8 mouse cellular contexts compared by ENCODE assay signal in the genomic region with DNA sequence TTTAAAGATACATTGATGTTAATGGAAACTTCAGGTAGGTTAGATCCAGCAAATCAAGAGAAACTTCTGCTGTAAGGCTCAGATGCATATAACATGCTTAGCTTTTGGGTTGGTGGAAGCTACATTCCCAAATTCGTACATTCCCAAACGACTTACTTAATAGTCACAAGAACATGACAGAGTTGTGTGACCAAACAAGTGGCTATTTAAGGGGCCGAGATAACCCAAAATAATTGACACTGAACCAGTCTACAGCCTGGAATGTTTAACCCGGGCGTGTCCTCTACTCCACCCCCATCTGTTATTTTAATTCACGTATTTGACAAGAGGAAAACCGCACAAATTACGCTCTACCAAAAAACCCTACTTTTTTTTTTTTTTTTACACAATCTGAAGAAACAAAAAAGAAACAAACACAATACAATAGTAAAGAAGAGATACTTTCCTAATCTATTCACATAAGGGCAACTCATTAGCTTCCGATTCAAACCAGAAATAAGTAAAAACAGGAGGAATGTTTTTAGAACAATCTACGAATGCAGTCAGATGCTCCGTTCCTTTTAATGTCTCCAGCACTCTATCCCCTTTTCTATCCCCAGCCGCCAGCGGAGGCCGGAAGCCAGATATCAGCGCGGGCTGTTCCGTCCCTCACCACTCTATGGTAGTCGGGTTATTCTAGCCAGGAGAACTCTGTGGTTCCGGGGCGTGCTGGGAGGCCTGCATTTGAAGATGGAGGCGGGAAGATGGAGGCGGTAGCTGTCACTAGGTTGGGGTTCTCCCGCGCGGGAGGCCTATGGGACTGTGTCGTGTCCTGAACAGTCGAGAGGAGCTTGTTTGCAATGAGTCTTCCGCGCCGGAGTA. TPM values are rescaled to one million over a fixed set of nuclear protein-coding genes. Genes with fewer than 3 reads are reported as not detected.
DNase-seq lines count a peak whose midpoint lies in the region; ATAC-seq and TF ChIP-seq lines count a peak whose summit lies in the region.

TSS of gene Polq (plus strand) at position 726 of the 861 bp plus-strand sequence.

- H3K9me3 ChIP-seq in E14TG2a.4 (ENCODE audit: low read length): no peaks in the 10 kb centered on the region
- H3K9me3 ChIP-seq in forebrain, embryonic 12.5 days: no peaks in the 10 kb centered on the region
- H3K9me3 ChIP-seq in heart, postnatal 0 days (replicated peaks; ENCODE audit: control insufficient read depth, low read length): no peaks in the 10 kb centered on the region
- H3K9me3 ChIP-seq in liver, embryonic 16.5 days (replicated peaks; ENCODE audit: control insufficient read depth, low read length): no peaks in the 10 kb centered on the region
- H3K9me3 ChIP-seq in neural tube, embryonic 13.5 days: no peaks in the 10 kb centered on the region

- no peak within 1 kb of the TSS for H3K27ac ChIP-seq in forebrain, embryonic 12.5 days
- peak within 1 kb of the TSS; percentile 89 for H3K27ac ChIP-seq in heart, postnatal 0 days (ENCODE audit: low read depth)
- peak within 1 kb of the TSS; percentile 53 for H3K27ac ChIP-seq in liver, embryonic 16.5 days (ENCODE audit: low read length)
- H3K27ac ChIP-seq in neural tube, embryonic 13.5 days (replicated peaks): no peak within 1 kb of the TSS
- H3K27ac ChIP-seq in testis, adult 2 months (ENCODE audit: control insufficient read depth, insufficient read depth, low read depth, low read length): peak within 1 kb of the TSS; percentile 47; the same call in 1 of the 2 replicates

- H3K9ac ChIP-seq in forebrain, embryonic 12.5 days: peak within 1 kb of the TSS; percentile 80
- H3K9ac ChIP-seq in heart, postnatal 0 days (replicated peaks; ENCODE audit: low read depth, low read length): peak within 1 kb of the TSS; percentile 65
- peak within 1 kb of the TSS; percentile 90 for H3K9ac ChIP-seq in liver, embryonic 16.5 days (ENCODE audit: low read depth, low read length)
- peak within 1 kb of the TSS; percentile 66 for H3K9ac ChIP-seq in neural tube, embryonic 13.5 days

- peak within 1 kb of the TSS; percentile 88 for H3K4me2 ChIP-seq in forebrain, embryonic 12.5 days
- peak within 1 kb of the TSS; percentile 97 for H3K4me2 ChIP-seq in heart, postnatal 0 days (ENCODE audit: low read depth, low read length)
- peak within 1 kb of the TSS; percentile 76 for H3K4me2 ChIP-seq in liver, embryonic 16.5 days (ENCODE audit: low read depth, low read length)
- peak within 1 kb of the TSS; percentile 84 for H3K4me2 ChIP-seq in neural tube, embryonic 13.5 days

- TF ChIP-seq CTCF in E14TG2a.4 (conservative IDR thresholded peaks at IDR 0.05; ENCODE audit: low read length): no peak
- 0 out of 2 replicates have a peak, but pooled peaks have one; percentile 1 for TF ChIP-seq CTCF in heart, postnatal 0 days (IDR thresholded peaks at IDR 0.05; ENCODE audit: low read depth)
- TF ChIP-seq CTCF in testis, adult 2 months (IDR thresholded peaks at IDR 0.05; ENCODE audit: control insufficient read depth, insufficient read depth, insufficient replicate concordance, low read depth, low read length): no peak

- peak within 1 kb of the TSS; percentile 99 for H3K4me3 ChIP-seq in E14TG2a.4 (replicated peaks; ENCODE audit: low read length)
- peak within 1 kb of the TSS; percentile 76 for H3K4me3 ChIP-seq in forebrain, embryonic 12.5 days (replicated peaks)
- H3K4me3 ChIP-seq in heart, postnatal 0 days (ENCODE audit: low read depth, low read length): peak within 1 kb of the TSS; percentile 85
- peak within 1 kb of the TSS; percentile 96 for H3K4me3 ChIP-seq in liver, embryonic 16.5 days (ENCODE audit: low read depth, low read length)
- H3K4me3 ChIP-seq in neural tube, embryonic 13.5 days: peak within 1 kb of the TSS; percentile 76
- H3K4me3 ChIP-seq in testis, adult 2 months (ENCODE audit: control insufficient read depth, low read depth, low read length): peak within 1 kb of the TSS; percentile 96

- 6% methylated on average over 30 of the region's 30 CpGs for WGBS in forebrain, embryonic 12.5 days
- whole genome bisulfite sequencing in heart, postnatal 0 days: 2% methylated on average over 30 of the region's 30 CpGs
- 1% methylated on average over 30 of the region's 30 CpGs for WGBS in liver, embryonic 16.5 days (ENCODE audit: insufficient replicate concordance)
- 5% methylated on average over 30 of the region's 30 CpGs for WGBS in neural tube, embryonic 13.5 days

- no peaks in the 10 kb centered on the region; the same call in 1 of the 2 replicates for H3K27me3 ChIP-seq in E14TG2a.4 (ENCODE audit: insufficient read depth, low read length)
- H3K27me3 ChIP-seq in forebrain, embryonic 12.5 days: no peaks in the 10 kb centered on the region
- no peaks in the 10 kb centered on the region for H3K27me3 ChIP-seq in heart, postnatal 0 days (ENCODE audit: control insufficient read depth, insufficient read depth, low read length)
- no peaks in the 10 kb centered on the region for H3K27me3 ChIP-seq in liver, embryonic 16.5 days (ENCODE audit: control insufficient read depth, insufficient read depth, low read depth, low read length)
- no peaks in the 10 kb centered on the region for H3K27me3 ChIP-seq in neural tube, embryonic 13.5 days
- H3K27me3 ChIP-seq in testis, adult 2 months (ENCODE audit: control insufficient read depth, insufficient read depth, low read length): no peaks in the 10 kb centered on the region

- DNase-seq in c-Kit-positive CD71-positive TER-119-positive erythroid progenitor cells, embryonic 14.5 days (ENCODE audit: low spot score): peak; percentile 95
- DNase-seq in heart, postnatal 0 days (ENCODE audit: low spot score): peak; percentile 93
- peak; percentile 92 to 94 for DNase-seq in kidney, postnatal 4 days

- peaks cover 28% of the 10 kb centered on the region for H3K36me3 ChIP-seq in E14TG2a.4 (ENCODE audit: insufficient read depth, low read length)
- no peaks in the 10 kb centered on the region for H3K36me3 ChIP-seq in forebrain, embryonic 12.5 days (replicated peaks)
- H3K36me3 ChIP-seq in heart, postnatal 0 days (replicated peaks; ENCODE audit: control insufficient read depth, insufficient read depth, low read length): no peaks in the 10 kb centered on the region
- no peaks in the 10 kb centered on the region; the same call in 1 of the 2 replicates for H3K36me3 ChIP-seq in liver, embryonic 16.5 days (ENCODE audit: control insufficient read depth, insufficient read depth)
- H3K36me3 ChIP-seq in neural tube, embryonic 13.5 days: peaks cover 3% of the 10 kb centered on the region; the same call in 1 of the 2 replicates
- no peaks in the 10 kb centered on the region for H3K36me3 ChIP-seq in testis, adult 2 months (ENCODE audit: control insufficient read depth, insufficient read depth, low read length)

- peak; percentile 77 for TF ChIP-seq POLR2A in testis, adult 2 months (IDR thresholded peaks at IDR 0.05; ENCODE audit: control insufficient read depth, low read depth, low read length)

- H3K4me1 ChIP-seq in E14TG2a.4 (replicated peaks; ENCODE audit: low read depth, low read length): peaks cover 16% of the 10 kb centered on the region
- H3K4me1 ChIP-seq in forebrain, embryonic 12.5 days: peaks cover 13% of the 10 kb centered on the region
- H3K4me1 ChIP-seq in heart, postnatal 0 days (ENCODE audit: control insufficient read depth, insufficient read depth): peaks cover 15% of the 10 kb centered on the region
- peaks cover 10% of the 10 kb centered on the region for H3K4me1 ChIP-seq in liver, embryonic 16.5 days (ENCODE audit: control insufficient read depth, low read depth, low read length)
- peaks cover 20% of the 10 kb centered on the region for H3K4me1 ChIP-seq in neural tube, embryonic 13.5 days (replicated peaks)
- H3K4me1 ChIP-seq in testis, adult 2 months (ENCODE audit: control insufficient read depth, insufficient read depth, low read length): peaks cover 6% of the 10 kb centered on the region

- ATAC-seq in forebrain, embryonic 12.5 days (ENCODE audit: low FRiP score): peak; percentile 98
- peak; percentile 97 for ATAC-seq in heart, postnatal 0 days (ENCODE audit: insufficient read depth, low read depth)
- ATAC-seq in liver, embryonic 16.5 days (ENCODE audit: low read depth): peak; percentile 98
- peak; percentile 100 for ATAC-seq in neural tube, embryonic 13.5 days (ENCODE audit: low read depth)

- TF ChIP-seq EP300 in heart, postnatal 0 days (IDR thresholded peaks at IDR 0.05; ENCODE audit: low read depth): peak; percentile 66; the same call in 1 of the 2 replicates

RNA-seq across cellular contexts. Expression of gene Polq, which starts in this region (rescaled TPM):
- 12.9 and 15.5 TPM in 2 replicates for polyA plus RNA-seq in forebrain, embryonic 12.5 days (2016; fragmentation: Nextera tagmentation; extraction: Ambion mirVana)
- total RNA-seq in heart, postnatal 0 days (2014; rRNA removed; ENCODE audit: low replicate concordance): 4.8 and 6.9 TPM in 2 replicates
- polyA plus RNA-seq in heart, postnatal 0 days (2015; fragmentation: Nextera tagmentation; extraction: Ambion mirVana): 0.87 and 0.97 TPM in 2 replicates
- polyA plus RNA-seq in liver, embryonic 16.5 days (2015; fragmentation: Nextera tagmentation; extraction: Ambion mirVana): 7.6 and 7.9 TPM in 2 replicates
- polyA plus RNA-seq in neural tube, embryonic 13.5 days (2015; fragmentation: Nextera tagmentation; extraction: Ambion mirVana): 3.5 and 4.2 TPM in 2 replicates
- 2.3 and 2.7 TPM in 2 replicates for polyA plus RNA-seq in testis, adult 2 months (2012; rRNA removed)

Comparison
In these comparisons a context has a peak if more than half of its experiments do, and no peak if none do; other contexts are left out.
1. H3K27ac ChIP-seq: peak in heart, postnatal 0 days (single experiment), liver, embryonic 16.5 days (single experiment) and testis, adult 2 months (single experiment); none in forebrain, embryonic 12.5 days (single experiment) and neural tube, embryonic 13.5 days (single experiment).
2. Peak in every context shown above with its lines, with median percentiles within 50 percentile points of each other: H3K4me3 ChIP-seq, DNase-seq, ATAC-seq, H3K4me2 ChIP-seq and H3K9ac ChIP-seq.